13 mouse cellular contexts compared by ENCODE assay signal in the genomic region with DNA sequence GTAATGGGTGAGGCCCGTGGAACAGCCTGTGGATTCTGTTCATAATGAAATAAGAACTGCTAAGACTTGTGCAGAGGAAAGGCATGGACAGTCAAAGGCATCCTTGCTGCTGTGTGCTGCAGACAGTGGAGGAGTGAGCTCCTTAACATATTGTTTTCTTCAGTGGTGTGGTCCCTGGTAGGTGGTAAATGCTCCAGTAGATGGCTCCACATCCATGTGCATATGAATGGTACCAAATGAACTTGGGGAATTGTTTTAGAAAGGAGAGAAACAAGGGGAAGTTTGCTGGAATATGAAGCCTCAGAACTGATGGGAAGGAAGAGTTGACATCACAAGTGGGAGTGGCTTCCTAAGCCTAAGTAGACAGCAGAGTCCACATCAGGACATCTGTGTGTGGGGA.
A peak's percentile ranks its signal among the peaks of the same experiment; 100 is the strongest.
DNase-seq lines count a peak whose midpoint lies in the region; ATAC-seq and TF ChIP-seq lines count a peak whose summit lies in the region.
"Had no signal": no experiment of that assay in that cellular context is flagged by ENCODE, and none has a peak within 500 bp of the region (broad histone marks: within the 10 kb centered on the region; RNA-seq: fewer than 3 reads in every experiment).

No protein-coding gene starts in this region.

- no peak overlapping the region for H3K9ac ChIP-seq in forebrain, embryonic 14.5 days (ENCODE audit: low read length)
- H3K9ac ChIP-seq in forebrain, embryonic 11.5 days (ENCODE audit: low read length), result no peak overlapping the region
- no peak overlapping the region for H3K9ac ChIP-seq in intestine, postnatal 0 days (ENCODE audit: low read depth, low read length)
- H3K9ac ChIP-seq in intestine, embryonic 15.5 days, result no peak overlapping the region
- no peak overlapping the region for H3K9ac ChIP-seq in lung, embryonic 14.5 days
- H3K9ac ChIP-seq: embryonic facial prominence, embryonic 15.5 days; hindbrain, embryonic 12.5 days; liver, embryonic 13.5 days; stomach, embryonic 15.5 days had no signal

- H3K4me1 ChIP-seq in forebrain, embryonic 14.5 days (ENCODE audit: control insufficient read depth, insufficient read depth, low read length), result no peaks in the 10 kb centered on the region
- peaks cover 3% of the 10 kb centered on the region; the same call in 1 of the 2 replicates for H3K4me1 ChIP-seq in forebrain, embryonic 11.5 days (replicated peaks; ENCODE audit: control insufficient read depth, insufficient read depth, low read length)
- no peaks in the 10 kb centered on the region for H3K4me1 ChIP-seq in intestine, postnatal 0 days (replicated peaks; ENCODE audit: control insufficient read depth, insufficient read depth, low read length)
- no peaks in the 10 kb centered on the region for H3K4me1 ChIP-seq in intestine, embryonic 15.5 days (replicated peaks)
- H3K4me1 ChIP-seq in lung, embryonic 14.5 days (ENCODE audit: insufficient read depth), result no peaks in the 10 kb centered on the region
- H3K4me1 ChIP-seq: embryonic facial prominence, embryonic 15.5 days; liver, embryonic 13.5 days; stomach, embryonic 15.5 days had no signal

- H3K4me2 ChIP-seq in forebrain, embryonic 14.5 days (ENCODE audit: low read length), result no peak overlapping the region
- no peak overlapping the region for H3K4me2 ChIP-seq in forebrain, embryonic 11.5 days (ENCODE audit: low read depth, low read length, severe bottlenecking)
- H3K4me2 ChIP-seq in intestine, postnatal 0 days (replicated peaks; ENCODE audit: low read depth), result no peak overlapping the region
- H3K4me2 ChIP-seq in intestine, embryonic 15.5 days (replicated peaks), result no peak overlapping the region
- H3K4me2 ChIP-seq in lung, embryonic 14.5 days, result no peak overlapping the region
- H3K4me2 ChIP-seq: embryonic facial prominence, embryonic 15.5 days; hindbrain, embryonic 12.5 days; liver, embryonic 13.5 days; stomach, embryonic 15.5 days had no signal

- 81% methylated on average over 1 of the region's 1 CpGs for WGBS in forebrain, embryonic 14.5 days
- 70% methylated on average over 1 of the region's 1 CpGs for WGBS in forebrain, embryonic 11.5 days
- 72% methylated on average over 1 of the region's 1 CpGs for WGBS in intestine, postnatal 0 days
- 72% methylated on average over 1 of the region's 1 CpGs for WGBS in intestine, embryonic 15.5 days
- WGBS in lung, embryonic 14.5 days, result 56% methylated on average over 1 of the region's 1 CpGs

- no peak for ATAC-seq in forebrain, embryonic 14.5 days
- ATAC-seq in forebrain, embryonic 11.5 days (replicated peaks; ENCODE audit: low FRiP score), result no peak
- no peak for ATAC-seq in intestine, postnatal 0 days
- no peak for ATAC-seq in intestine, embryonic 15.5 days
- no peak for ATAC-seq in lung, embryonic 14.5 days (ENCODE audit: insufficient read depth)

- no peak overlapping the region for H3K27ac ChIP-seq in forebrain, embryonic 14.5 days (ENCODE audit: low read depth, low read length)
- no peak overlapping the region for H3K27ac ChIP-seq in forebrain, embryonic 11.5 days (ENCODE audit: low read depth, low read length)
- no peak overlapping the region for H3K27ac ChIP-seq in intestine, postnatal 0 days (ENCODE audit: low read depth, low read length)
- no peak overlapping the region for H3K27ac ChIP-seq in intestine, embryonic 15.5 days
- H3K27ac ChIP-seq in lung, embryonic 14.5 days (ENCODE audit: low read depth), result no peak overlapping the region
- H3K27ac ChIP-seq: embryonic facial prominence, embryonic 15.5 days; hindbrain, embryonic 12.5 days; liver, embryonic 13.5 days; stomach, embryonic 15.5 days had no signal

- peak; percentile 51 for DNase-seq in forebrain, embryonic 14.5 days (ENCODE audit: low spot score)
- DNase-seq in forebrain, embryonic 11.5 days (ENCODE audit: low spot score), result no peak
- peak; percentile 35 for DNase-seq in lung, embryonic 14.5 days
- DNase-seq in lung, adult 18-20 months, result no peak
- peak; percentile 70 for DNase-seq in NIH3T3 (ENCODE audit: low read depth)
- DNase-seq in urinary bladder, adult 2 months (ENCODE audit: low spot score), result no peak
- DNase-seq: cerebellum, adult 9-10 months; liver, embryonic 13.5 days had no signal

- H3K36me3 ChIP-seq in forebrain, embryonic 14.5 days (ENCODE audit: control insufficient read depth, insufficient read depth, low read length), result no peaks in the 10 kb centered on the region
- H3K36me3 ChIP-seq in forebrain, embryonic 11.5 days (ENCODE audit: control insufficient read depth, insufficient read depth, low read length), result no peaks in the 10 kb centered on the region
- H3K36me3 ChIP-seq in intestine, postnatal 0 days (ENCODE audit: control insufficient read depth, insufficient read depth), result no peaks in the 10 kb centered on the region
- no peaks in the 10 kb centered on the region for H3K36me3 ChIP-seq in intestine, embryonic 15.5 days
- H3K36me3 ChIP-seq in lung, embryonic 14.5 days (ENCODE audit: insufficient read depth), result no peaks in the 10 kb centered on the region
- H3K36me3 ChIP-seq: embryonic facial prominence, embryonic 15.5 days; hindbrain, embryonic 12.5 days; liver, embryonic 13.5 days; stomach, embryonic 15.5 days had no signal

- no peaks in the 10 kb centered on the region for H3K9me3 ChIP-seq in forebrain, embryonic 14.5 days (replicated peaks; ENCODE audit: control insufficient read depth, low read length)
- no peaks in the 10 kb centered on the region for H3K9me3 ChIP-seq in forebrain, embryonic 11.5 days (ENCODE audit: control insufficient read depth, low read length)
- no peaks in the 10 kb centered on the region for H3K9me3 ChIP-seq in intestine, postnatal 0 days (ENCODE audit: control insufficient read depth)
- H3K9me3 ChIP-seq in intestine, embryonic 15.5 days, result no peaks in the 10 kb centered on the region
- no peaks in the 10 kb centered on the region for H3K9me3 ChIP-seq in lung, embryonic 14.5 days (ENCODE audit: low read depth, low read length)
- H3K9me3 ChIP-seq: embryonic facial prominence, embryonic 15.5 days; hindbrain, embryonic 12.5 days; liver, embryonic 13.5 days; stomach, embryonic 15.5 days had no signal

- H3K4me3 ChIP-seq in forebrain, embryonic 14.5 days (ENCODE audit: low read depth, low read length), result no peak overlapping the region
- H3K4me3 ChIP-seq in forebrain, embryonic 11.5 days (ENCODE audit: low read depth, low read length), result no peak overlapping the region
- H3K4me3 ChIP-seq in intestine, postnatal 0 days (ENCODE audit: low read depth, low read length), result no peak overlapping the region
- no peak overlapping the region for H3K4me3 ChIP-seq in intestine, embryonic 15.5 days (replicated peaks)
- no peak overlapping the region for H3K4me3 ChIP-seq in lung, embryonic 14.5 days (ENCODE audit: low read depth, low read length)
- H3K4me3 ChIP-seq: embryonic facial prominence, embryonic 15.5 days; hindbrain, embryonic 12.5 days; liver, embryonic 13.5 days; stomach, embryonic 15.5 days had no signal

- peak; percentile 56 for TF ChIP-seq CTCF in intestine, postnatal 0 days (IDR thresholded peaks at IDR 0.05; ENCODE audit: low read depth)
- peak; percentile 32 for TF ChIP-seq CTCF in lung, embryonic 14.5 days (IDR thresholded peaks at IDR 0.05; ENCODE audit: low read depth)

- H3K27me3 ChIP-seq in forebrain, embryonic 14.5 days (replicated peaks; ENCODE audit: control insufficient read depth, insufficient read depth, low read length), result no peaks in the 10 kb centered on the region
- H3K27me3 ChIP-seq in forebrain, embryonic 11.5 days (ENCODE audit: control insufficient read depth, insufficient read depth, low read length), result peaks cover 7% of the 10 kb centered on the region; the same call in 1 of the 2 replicates
- no peaks in the 10 kb centered on the region for H3K27me3 ChIP-seq in intestine, postnatal 0 days (replicated peaks; ENCODE audit: control insufficient read depth, insufficient read depth, low read length)
- no peaks in the 10 kb centered on the region for H3K27me3 ChIP-seq in intestine, embryonic 15.5 days (replicated peaks)
- no peaks in the 10 kb centered on the region for H3K27me3 ChIP-seq in lung, embryonic 14.5 days (ENCODE audit: insufficient read depth, low read length)
- H3K27me3 ChIP-seq: embryonic facial prominence, embryonic 15.5 days; liver, embryonic 13.5 days; stomach, embryonic 15.5 days had no signal

Comparison
In these comparisons a context has a peak if more than half of its experiments do, and no peak if none do; other contexts are left out.
1. DNase-seq: peak in forebrain, embryonic 14.5 days (single experiment), lung, embryonic 14.5 days (single experiment) and NIH3T3 (single experiment); none in forebrain, embryonic 11.5 days (single experiment), lung, adult 18-20 months (0 of 2) and urinary bladder, adult 2 months (single experiment).